Mouse (Mus musculus) inflammation-experienced regulatory T-cells (primary cell): ENCODE data around the gene Hist1h2ad. TPM values are rescaled to one million over a fixed set of nuclear protein-coding genes. Genes with fewer than 3 reads are reported as not detected.

ENCODE experiments used
- polyA plus RNA-seq, 2 experiments: library from polyadenylated mRNA; unstranded; fragments of 100-300 nt; shearing (Covaris generic); gene quantifications; one replicate each; pipeline ENCODE4 v1.2.1; 2017

Hist1h2ad gene
- under 1 TPM in 1 of 2 experiments, not detected in 1; 0.35 TPM for polyA plus RNA-seq

GRCm38 (mm10) chr13:23573898-23574524, at the start of gene Hist1h2ad, which contains the start of gene Hist1h2bf:
Hist1h2ad (plus strand) TSS chr13:23574381.
Hist1h2bf (minus strand) TSS chr13:23574196.

GRCm38 (mm10) chr13:23530901-23531875, 43.0 kb upstream of the Hist1h2ad start, which contains the start of gene Hist1h4h:
Hist1h4h (plus strand) TSS chr13:23531050.

GRCm38 (mm10) chr13:23533560-23534367, 40.4 kb upstream of the Hist1h2ad start, which contains the start of gene Hist1h2af:
Hist1h2af (plus strand) TSS chr13:23533906.

GRCm38 (mm10) chr13:23535137-23536075, 38.8 kb upstream of the Hist1h2ad start, which contains the start of gene Hist1h3g:
Hist1h3g (plus strand) TSS chr13:23535422.

GRCm38 (mm10) chr13:23542999-23543607, 31.1 kb upstream of the Hist1h2ad start, which contains the start of gene Hist1h2bh:
Hist1h2bh (minus strand) TSS chr13:23543392.

GRCm38 (mm10) chr13:23543965-23544786, 30.0 kb upstream of the Hist1h2ad start, which contains the start of gene Hist1h3f:
Hist1h3f (plus strand) TSS chr13:23544052.

GRCm38 (mm10) chr13:23551146-23551834, 22.9 kb upstream of the Hist1h2ad start, which contains the start of gene Hist1h4f:
Hist1h4f (minus strand) TSS chr13:23551648.

GRCm38 (mm10) chr13:23552962-23553361, 21.2 kb upstream of the Hist1h2ad start, which contains the start of gene Hist1h1d:
Hist1h1d (plus strand) TSS chr13:23553262.

GRCm38 (mm10) chr13:23561883-23562659, 12.1 kb upstream of the Hist1h2ad start, which contains the start of gene Hist1h3e:
Hist1h3e (minus strand) TSS chr13:23562369.

GRCm38 (mm10) chr13:23571022-23571503, 3.1 kb upstream of the Hist1h2ad start, which contains the start of the genes Hist1h2ae and Hist1h2bg:
Hist1h2ae (minus strand) TSS chr13:23571220.
Hist1h2bg (plus strand) TSS chr13:23571396.

GRCm38 (mm10) chr13:23575271-23575851, 1.2 kb downstream of the Hist1h2ad start, which contains the start of gene Hist1h3d:
Hist1h3d (plus strand) TSS chr13:23575763.

GRCm38 (mm10) chr13:23581408-23582218, 7.4 kb downstream of the Hist1h2ad start, which contains the start of gene Hist1h4d:
Hist1h4d (plus strand) TSS chr13:23581598.

GRCm38 (mm10) chr13:23620733-23621531, 46.8 kb downstream of the Hist1h2ad start, which contains the start of gene Hist1h2be:
Hist1h2be (minus strand) TSS chr13:23621124.

GRCm38 (mm10) chr13:23622175-23622671, 48.0 kb downstream of the Hist1h2ad start, which contains the start of gene Hist1h1e:
Hist1h1e (minus strand) TSS chr13:23622558.

